Mouse (Mus musculus) spleen, adult 2 months (tissue): ENCODE measurements around the gene Ctnna3.

Experiments
- CTCF ChIP-seq: fragments of 200-500 bp; IDR thresholded peaks from 2 replicates; pipeline ENCODE4 v1.5.1; 2011; ENCODE audit warnings: mild to moderate bottlenecking, inconsistent platforms; ENCODE audit not compliant: insufficient read depth, insufficient read length, insufficient replicate concordance; ENCODE audit errors: extremely low read depth
- POLR2A ChIP-seq: fragments of 200-500 bp; IDR thresholded peaks from 2 replicates; pipeline ENCODE4 v1.6.1; 2011; ENCODE audit warnings: low read depth, low read length, inconsistent platforms

DNA sequence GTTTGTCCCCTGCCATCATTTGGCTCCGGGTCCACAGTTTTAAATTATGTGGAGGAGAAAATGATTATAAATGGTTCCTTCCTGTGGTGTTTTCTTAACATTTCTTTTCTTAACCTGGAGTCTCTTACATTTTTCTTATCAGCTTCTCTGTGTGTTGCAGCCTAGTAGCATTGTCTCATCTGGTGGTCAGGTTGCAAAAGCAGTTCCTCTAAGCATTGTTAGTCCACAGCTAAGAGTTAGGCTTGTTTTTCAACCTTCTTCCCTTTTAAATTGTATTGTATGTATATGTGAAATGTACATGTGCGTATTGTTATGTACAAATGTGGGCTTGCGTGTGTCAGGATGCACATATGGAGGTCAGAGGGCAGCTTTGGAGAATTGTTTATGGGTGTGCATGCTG lies 220.4 kb downstream of the Ctnna3 start:
- TF ChIP-seq CTCF (no peak), POLR2A (no peak)
